8 mouse cellular contexts compared by ENCODE assay signal in genomic region chr4:44011799-44012198, GRCm38 (mm10). TPM values are rescaled to one million over a fixed set of nuclear protein-coding genes. Genes with fewer than 3 reads are reported as not detected.
DNase-seq lines count a peak whose midpoint lies in the region; ATAC-seq and TF ChIP-seq lines count a peak whose summit lies in the region.

No protein-coding gene starts in this region.

- peaks cover 15% of the 10 kb centered on the region for H3K36me3 ChIP-seq in heart, embryonic 14.5 days (ENCODE audit: control insufficient read depth, insufficient read depth, low read length)
- H3K36me3 ChIP-seq in MEL (ENCODE audit: control insufficient read depth in 1 of 2, insufficient read depth in 2 of 2, low read length in 2 of 2) = peaks cover 6 to 30% of the 10 kb centered on the region in 2 experiments; a peak in 3 of 4 replicates
- no peaks in the 10 kb centered on the region for H3K36me3 ChIP-seq in heart, postnatal 0 days (replicated peaks; ENCODE audit: control insufficient read depth, insufficient read depth, low read length)
- no peaks in the 10 kb centered on the region for H3K36me3 ChIP-seq in midbrain, embryonic 12.5 days

- 77% methylated on average over 3 of the region's 3 CpGs for WGBS in heart, embryonic 14.5 days
- WGBS in heart, postnatal 0 days = 73% methylated on average over 3 of the region's 3 CpGs
- 81% methylated on average over 3 of the region's 3 CpGs for WGBS in midbrain, embryonic 12.5 days

- no peak; a peak in 1 of 6 replicates for TF ChIP-seq CTCF in MEL (IDR thresholded peaks at IDR 0.05 in 2 of 3, conservative IDR thresholded peaks at IDR 0.05 in 1 of 3; ENCODE audit: control insufficient read depth in 1 of 3, insufficient read depth in 1 of 3, low read depth in 2 of 3, low read length in 3 of 3, poor library complexity in 1 of 3, severe bottlenecking in 1 of 3)
- TF ChIP-seq CTCF in heart, postnatal 0 days (IDR thresholded peaks at IDR 0.05; ENCODE audit: low read depth) = no peak

- H3K79me2 ChIP-seq in MEL (ENCODE audit: control insufficient read depth, insufficient read depth, low read length, poor library complexity) = peaks cover 47% of the 10 kb centered on the region

- intact Hi-C loops in heart, postnatal 25 days (cut with DNase I) = no loop called here

- peak overlapping the region; percentile 99 for H3K9ac ChIP-seq in heart, embryonic 14.5 days (ENCODE audit: low read length)
- H3K9ac ChIP-seq in MEL (ENCODE audit: control insufficient read depth, low read depth, low read length, poor library complexity, severe bottlenecking) = peak overlapping the region; percentile 77
- peak overlapping the region; percentile 93 for H3K9ac ChIP-seq in heart, postnatal 0 days (replicated peaks; ENCODE audit: low read depth, low read length)
- peak overlapping the region; percentile 89 for H3K9ac ChIP-seq in midbrain, embryonic 12.5 days (replicated peaks)

- TF ChIP-seq POLR2A in MEL (IDR thresholded peaks at IDR 0.05; ENCODE audit: control insufficient read depth in 1 of 2, insufficient read depth in 1 of 2, low read depth in 1 of 2, low read length in 2 of 2, poor library complexity in 1 of 2) = no peak

- no peaks in the 10 kb centered on the region for H3K9me3 ChIP-seq in heart, embryonic 14.5 days (ENCODE audit: control insufficient read depth, low read length)
- no peaks in the 10 kb centered on the region for H3K9me3 ChIP-seq in MEL (replicated peaks; ENCODE audit: insufficient read depth, low read length)
- no peaks in the 10 kb centered on the region for H3K9me3 ChIP-seq in heart, postnatal 0 days (replicated peaks; ENCODE audit: control insufficient read depth, low read length)
- H3K9me3 ChIP-seq in midbrain, embryonic 12.5 days = 0 out of 2 replicates have a peak, but pooled peaks cover 2% of the 10 kb centered on the region

- peak overlapping the region; percentile 69 to 98 for H3K4me3 ChIP-seq in heart, embryonic 14.5 days (ENCODE audit: control insufficient read depth in 1 of 2, insufficient read depth in 1 of 2, low read depth in 1 of 2, low read length in 2 of 2)
- peak overlapping the region; percentile 83 to 93 for H3K4me3 ChIP-seq in MEL (ENCODE audit: control insufficient read depth in 1 of 2, insufficient read depth in 1 of 2, low read depth in 2 of 2, low read length in 2 of 2)
- H3K4me3 ChIP-seq in heart, postnatal 0 days (ENCODE audit: low read depth, low read length) = peak overlapping the region; percentile 96
- H3K4me3 ChIP-seq in midbrain, embryonic 12.5 days = peak overlapping the region; percentile 83

- H3K27ac ChIP-seq in heart, embryonic 14.5 days (replicated peaks in 1 of 2; ENCODE audit: control insufficient read depth in 1 of 2, insufficient read depth in 1 of 2, low read depth in 2 of 2, low read length in 2 of 2) = peak overlapping the region; percentile 80 to 84; a peak in 3 of 4 replicates
- peak overlapping the region; percentile 72 for H3K27ac ChIP-seq in MEL (ENCODE audit: control insufficient read depth, low read depth, low read length)
- H3K27ac ChIP-seq in heart, postnatal 0 days (ENCODE audit: low read depth) = peak overlapping the region; percentile 91
- peak overlapping the region; percentile 64; the same call in 1 of the 2 replicates for H3K27ac ChIP-seq in midbrain, embryonic 12.5 days (replicated peaks)

- no peaks in the 10 kb centered on the region for H3K27me3 ChIP-seq in heart, embryonic 14.5 days (ENCODE audit: control insufficient read depth, insufficient read depth, low read length)
- no peaks in the 10 kb centered on the region for H3K27me3 ChIP-seq in MEL (ENCODE audit: control insufficient read depth in 1 of 2, insufficient read depth in 2 of 2, low read length in 2 of 2)
- H3K27me3 ChIP-seq in heart, postnatal 0 days (ENCODE audit: control insufficient read depth, insufficient read depth, low read length) = no peaks in the 10 kb centered on the region
- peaks cover 14% of the 10 kb centered on the region for H3K27me3 ChIP-seq in midbrain, embryonic 12.5 days

- no peak for TF ChIP-seq RAD21 in MEL (IDR thresholded peaks at IDR 0.05; ENCODE audit: low read depth, low read length)

- no peak for TF ChIP-seq EP300 in MEL (IDR thresholded peaks at IDR 0.05; ENCODE audit: low read depth in 1 of 2, low read length in 2 of 2)
- no peak for TF ChIP-seq EP300 in heart, postnatal 0 days (IDR thresholded peaks at IDR 0.05; ENCODE audit: low read depth)

- no peak for DNase-seq in heart, postnatal 25 days (ENCODE audit: low spot score)
- DNase-seq in MEL (ENCODE audit: low read depth, low spot score) = peak; percentile 61
- no peak for DNase-seq in heart, postnatal 0 days (ENCODE audit: low spot score)
- no peak for DNase-seq in yolk sac, embryonic 10.5 days (ENCODE audit: low spot score)
- no peak for DNase-seq in cerebellum, adult 9-11 months
- DNase-seq in kidney, adult 11 months = no peak

- peaks cover 5 to 24% of the 10 kb centered on the region in 2 experiments for H3K4me1 ChIP-seq in heart, embryonic 14.5 days (ENCODE audit: control insufficient read depth in 2 of 2, insufficient read depth in 2 of 2, low read length in 2 of 2)
- H3K4me1 ChIP-seq in MEL (ENCODE audit: control insufficient read depth in 1 of 2, insufficient read depth in 2 of 2, low read length in 2 of 2) = peaks cover 2 to 34% of the 10 kb centered on the region in 2 experiments; a peak in 3 of 4 replicates
- H3K4me1 ChIP-seq in heart, postnatal 0 days (ENCODE audit: control insufficient read depth, insufficient read depth) = peaks cover 16% of the 10 kb centered on the region
- H3K4me1 ChIP-seq in midbrain, embryonic 12.5 days = peaks cover 19% of the 10 kb centered on the region

- H3K4me2 ChIP-seq in heart, embryonic 14.5 days (ENCODE audit: low read length) = peak overlapping the region; percentile 92
- H3K4me2 ChIP-seq in heart, postnatal 0 days (ENCODE audit: low read depth, low read length) = peak overlapping the region; percentile 88
- H3K4me2 ChIP-seq in midbrain, embryonic 12.5 days (replicated peaks) = peak overlapping the region; percentile 95

- ATAC-seq in heart, embryonic 14.5 days (ENCODE audit: insufficient number of reproducible peaks, insufficient read depth, low FRiP score, low read depth) = no peak
- no peak for ATAC-seq in heart, postnatal 0 days (ENCODE audit: insufficient read depth, low read depth)
- ATAC-seq in midbrain, embryonic 12.5 days (ENCODE audit: low FRiP score, low read depth) = no peak

TF ChIP-seq in MEL, 35 proteins besides CTCF, POLR2A, EP300 and RAD21:
- no peak for TF ChIP-seq MYB (IDR thresholded peaks at IDR 0.05; ENCODE audit: low read depth, low read length)
- no peak for TF ChIP-seq ZMIZ1 (IDR thresholded peaks at IDR 0.05; ENCODE audit: low read depth, low read length)

RNA-seq across cellular contexts. Expression of gene Clta, which starts 7.5 kb away (rescaled TPM):
- 144 and 154 TPM in 2 replicates for polyA plus RNA-seq in heart, embryonic 14.5 days (2014; fragmentation: Nextera tagmentation; extraction: Ambion mirVana)
- total RNA-seq in heart, postnatal 25 days (2021) = 10 to 100 TPM; 77.8 to 84.2 TPM
- total RNA-seq in MEL (2012; rRNA removed) = 426 and 451 TPM in 2 replicates
- polyA plus RNA-seq in MEL (2012; ENCODE audit: insufficient read depth in 1 of 2, insufficient read length in 2 of 2, low read depth in 1 of 2, low replicate concordance in 2 of 2, missing spikeins in 1 of 2) = 100 to 1,000 TPM in 1 of 2 experiments, not detected in 1; 589 TPM
- total RNA-seq in heart, postnatal 0 days (2014; rRNA removed; ENCODE audit: low replicate concordance) = 128 and 168 TPM in 2 replicates
- polyA plus RNA-seq in heart, postnatal 0 days (2015; fragmentation: Nextera tagmentation; extraction: Ambion mirVana) = 106 and 112 TPM in 2 replicates
- 226 and 233 TPM in 2 replicates for polyA plus RNA-seq in midbrain, embryonic 12.5 days (2016; fragmentation: Nextera tagmentation; extraction: Ambion mirVana)

RNA-seq across cellular contexts. Expression of gene Ccin, which starts 28.5 kb away (rescaled TPM):
- not detected in 2 replicates for polyA plus RNA-seq in heart, embryonic 14.5 days (2014; fragmentation: Nextera tagmentation; extraction: Ambion mirVana)
- total RNA-seq in heart, postnatal 25 days (2021) = not detected
- not detected in 2 replicates for total RNA-seq in MEL (2012; rRNA removed)
- under 1 TPM in 1 of 2 experiments, not detected in 1; 0.04 TPM for polyA plus RNA-seq in MEL (2012; ENCODE audit: insufficient read depth in 1 of 2, insufficient read length in 2 of 2, low read depth in 1 of 2, low replicate concordance in 2 of 2, missing spikeins in 1 of 2)
- total RNA-seq in heart, postnatal 0 days (2014; rRNA removed; ENCODE audit: low replicate concordance) = not detected in 2 replicates
- polyA plus RNA-seq in heart, postnatal 0 days (2015; fragmentation: Nextera tagmentation; extraction: Ambion mirVana) = not detected in 2 replicates
- not detected in 2 replicates for polyA plus RNA-seq in midbrain, embryonic 12.5 days (2016; fragmentation: Nextera tagmentation; extraction: Ambion mirVana)

RNA-seq across cellular contexts. Expression of gene Glipr2, which starts 54.6 kb away (rescaled TPM):
- polyA plus RNA-seq in heart, embryonic 14.5 days (2014; fragmentation: Nextera tagmentation; extraction: Ambion mirVana) = 53.1 and 55.4 TPM in 2 replicates
- total RNA-seq in heart, postnatal 25 days (2021) = 1 to 10 TPM; 3.6 to 4.3 TPM
- total RNA-seq in MEL (2012; rRNA removed) = 22.8 and 30.6 TPM in 2 replicates
- 10 to 100 TPM in 1 of 2 experiments, not detected in 1; 25.0 TPM for polyA plus RNA-seq in MEL (2012; ENCODE audit: insufficient read depth in 1 of 2, insufficient read length in 2 of 2, low read depth in 1 of 2, low replicate concordance in 2 of 2, missing spikeins in 1 of 2)
- 35.8 and 39.2 TPM in 2 replicates for total RNA-seq in heart, postnatal 0 days (2014; rRNA removed; ENCODE audit: low replicate concordance)
- 27.3 and 28.4 TPM in 2 replicates for polyA plus RNA-seq in heart, postnatal 0 days (2015; fragmentation: Nextera tagmentation; extraction: Ambion mirVana)
- polyA plus RNA-seq in midbrain, embryonic 12.5 days (2016; fragmentation: Nextera tagmentation; extraction: Ambion mirVana) = 54.6 and 62.9 TPM in 2 replicates
